Mouse (Mus musculus): ENCODE results near the gene Gm20905.
"Not testable (repeated sequence)": the region's sequence is repeated elsewhere in the genome, so short reads cannot be mapped to it uniquely, and the experiment has no call there.

The Gm20905 gene

DNA sequence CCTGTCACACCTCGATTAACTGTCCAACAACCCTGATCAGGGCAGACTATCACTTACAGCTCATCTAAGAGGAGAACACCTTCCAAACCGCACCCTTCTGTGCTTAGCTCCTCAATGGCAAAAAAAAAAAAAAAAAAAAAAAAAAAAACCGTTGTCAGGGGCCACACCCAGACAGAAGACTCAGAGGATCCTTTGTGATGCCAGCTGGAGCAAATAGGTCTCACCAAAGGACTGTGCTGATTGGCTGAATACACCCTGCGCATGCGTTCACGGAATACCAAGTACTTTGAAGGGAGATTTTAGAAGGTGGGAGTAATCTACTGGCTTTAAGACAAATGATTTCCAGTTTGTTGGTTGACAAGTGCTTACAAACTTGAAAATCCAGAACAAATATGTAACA is at the start of gene Gm20905:
Gene Gm20905, minus strand, starts transcription at position 101 of the 400 bp plus-strand sequence.
- not testable (repeated sequence) for DNase-seq

Data from kidney, adult 18-20 months (tissue).